Mouse (Mus musculus): ENCODE measurements around the gene Zfp37. TPM values are rescaled to one million over a fixed set of nuclear protein-coding genes. Genes with fewer than 3 reads are reported as not detected.
"Not testable (repeated sequence)": the region's sequence is repeated elsewhere in the genome, so short reads cannot be mapped to it uniquely, and the experiment has no call there.

Gene Zfp37
- polyA plus RNA-seq, 1 experiment: 0.47 TPM

- H3ac ChIP-seq (ENCODE audit: control insufficient read depth, insufficient read length, low read depth): no peak overlapping the region
- TF ChIP-seq CTCF (IDR thresholded peaks at IDR 0.05; ENCODE audit: control insufficient read depth, insufficient read depth, insufficient read length): no peak
- TF ChIP-seq USF1 (IDR thresholded peaks at IDR 0.05; ENCODE audit: low read depth): no peak
- no peak for TF ChIP-seq MAX (IDR thresholded peaks at IDR 0.05)
- TF ChIP-seq FOSL1 (IDR thresholded peaks at IDR 0.05; ENCODE audit: insufficient read depth, low read length, poor library complexity, severe bottlenecking): no peak
- TF ChIP-seq CEBPB (IDR thresholded peaks at IDR 0.05; ENCODE audit: low read depth): no peak
- no peak for TF ChIP-seq MYOD1 (IDR thresholded peaks at IDR 0.05; ENCODE audit: control insufficient read depth, insufficient read length, low read depth)
- TF ChIP-seq MYOG (IDR thresholded peaks at IDR 0.05; ENCODE audit: control insufficient read depth, extremely low read depth, insufficient read length): no peak
- no peaks in the 10 kb centered on the region for H3K79me2 ChIP-seq (ENCODE audit: control insufficient read depth, insufficient read depth)
- no peaks in the 10 kb centered on the region for H3K79me3 ChIP-seq (ENCODE audit: low read depth)
- no peak overlapping the region for H3K4me3 ChIP-seq (ENCODE audit: insufficient read depth, poor library complexity, severe bottlenecking)
- no peaks in the 10 kb centered on the region for H3K36me3 ChIP-seq (ENCODE audit: control insufficient read depth, insufficient read depth)
- no peaks in the 10 kb centered on the region for H3K27me3 ChIP-seq (ENCODE audit: control insufficient read depth, insufficient read depth, insufficient read length)
Observed at GRCm38 (mm10) chr4:62174471-62174870, 56.4 kb downstream of the Zfp37 start.

GRCm38 (mm10) chr4:62167636-62168035 is 63.2 kb downstream of the Zfp37 start:
- H3K27me3 ChIP-seq (ENCODE audit: control insufficient read depth, insufficient read depth, insufficient read length); H3ac ChIP-seq (ENCODE audit: control insufficient read depth, insufficient read length, low read depth); H3K79me3 ChIP-seq (ENCODE audit: low read depth); H3K79me2 ChIP-seq (ENCODE audit: control insufficient read depth, insufficient read depth); H3K36me3 ChIP-seq (ENCODE audit: control insufficient read depth, insufficient read depth); H3K4me3 ChIP-seq (ENCODE audit: insufficient read depth, poor library complexity, severe bottlenecking): not testable (repeated sequence)

DNA sequence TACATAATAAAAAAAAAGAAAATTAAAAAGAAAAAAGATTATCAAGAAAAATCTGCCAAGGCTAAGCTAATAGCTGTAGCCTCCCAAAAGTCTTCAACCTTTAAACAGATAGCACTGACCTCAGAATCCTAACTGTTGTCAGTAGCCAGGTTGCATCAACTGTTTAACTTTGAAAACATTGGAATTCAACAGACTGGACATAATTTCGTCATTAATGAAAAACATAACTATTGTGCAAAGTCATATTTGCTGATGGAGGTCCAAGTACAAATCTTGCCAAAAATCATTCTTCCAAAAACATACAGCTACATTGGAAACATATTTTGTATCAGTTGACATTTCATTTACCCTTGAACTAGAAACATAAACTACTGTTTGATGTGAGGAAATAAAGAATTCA is 72.4 kb downstream of the Zfp37 start:
- H3K4me3 ChIP-seq (ENCODE audit: insufficient read depth, poor library complexity, severe bottlenecking): no peak overlapping the region
- H3ac ChIP-seq (ENCODE audit: control insufficient read depth, insufficient read length, low read depth): no peak overlapping the region
- H3K79me2 ChIP-seq (ENCODE audit: control insufficient read depth, insufficient read depth): no peaks in the 10 kb centered on the region
- H3K36me3 ChIP-seq (ENCODE audit: control insufficient read depth, insufficient read depth): no peaks in the 10 kb centered on the region
- no peak for TF ChIP-seq FOSL1 (IDR thresholded peaks at IDR 0.05; ENCODE audit: insufficient read depth, low read length, poor library complexity, severe bottlenecking)
- TF ChIP-seq MYOG (IDR thresholded peaks at IDR 0.05; ENCODE audit: control insufficient read depth, extremely low read depth, insufficient read length): no peak
- no peak for TF ChIP-seq USF1 (IDR thresholded peaks at IDR 0.05; ENCODE audit: low read depth)
- no peak for TF ChIP-seq MAX (IDR thresholded peaks at IDR 0.05)
- no peak for TF ChIP-seq MYOD1 (IDR thresholded peaks at IDR 0.05; ENCODE audit: control insufficient read depth, insufficient read length, low read depth)
- TF ChIP-seq CTCF (IDR thresholded peaks at IDR 0.05; ENCODE audit: control insufficient read depth, insufficient read depth, insufficient read length): no peak
- TF ChIP-seq CEBPB (IDR thresholded peaks at IDR 0.05; ENCODE audit: low read depth): no peak
- H3K79me3 ChIP-seq (ENCODE audit: low read depth): no peaks in the 10 kb centered on the region
- no peaks in the 10 kb centered on the region for H3K27me3 ChIP-seq (ENCODE audit: control insufficient read depth, insufficient read depth, insufficient read length)

DNA sequence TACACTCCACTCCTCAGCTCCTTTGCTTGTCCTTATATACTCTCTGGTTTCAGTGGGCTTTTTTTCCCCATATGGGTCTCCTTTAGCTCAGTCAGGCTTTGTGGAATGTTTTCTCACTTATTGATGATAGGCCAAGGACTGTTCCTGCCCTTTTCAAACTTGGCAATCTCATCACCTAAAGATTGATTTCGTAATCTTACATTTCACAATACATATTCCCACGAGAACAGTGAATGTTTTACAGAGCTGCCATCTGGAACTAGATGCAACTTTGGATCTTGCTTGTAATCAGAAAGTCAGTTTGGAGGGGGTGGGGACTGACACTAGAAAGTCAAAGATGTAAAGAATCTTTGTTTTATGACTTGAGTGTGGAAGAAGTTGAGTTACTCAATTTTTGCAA is 80.0 kb downstream of the Zfp37 start, which contains the start of gene Mup21:
Gene Mup21 (minus strand): TSS at position 53 of the 400 bp plus-strand sequence.
- Histone ChIP-seq H3K4me3 (ENCODE audit: insufficient read depth, poor library complexity, severe bottlenecking) (no peak within 1 kb of the TSS), H3ac (ENCODE audit: control insufficient read depth, insufficient read length, low read depth) (no peak within 1 kb of the TSS), H3K36me3 (ENCODE audit: control insufficient read depth, insufficient read depth) (no peaks in the 10 kb centered on the region), H3K79me3 (ENCODE audit: low read depth) (no peaks in the 10 kb centered on the region), H3K79me2 (ENCODE audit: control insufficient read depth, insufficient read depth) (no peaks in the 10 kb centered on the region), H3K27me3 (ENCODE audit: control insufficient read depth, insufficient read depth, insufficient read length) (no peaks in the 10 kb centered on the region)
- TF ChIP-seq MAX (IDR thresholded peaks at IDR 0.05) (no peak), FOSL1 (IDR thresholded peaks at IDR 0.05; ENCODE audit: insufficient read depth, low read length, poor library complexity, severe bottlenecking) (no peak), CEBPB (IDR thresholded peaks at IDR 0.05; ENCODE audit: low read depth) (no peak), USF1 (IDR thresholded peaks at IDR 0.05; ENCODE audit: low read depth) (no peak), CTCF (IDR thresholded peaks at IDR 0.05; ENCODE audit: control insufficient read depth, insufficient read depth, insufficient read length) (no peak), MYOG (IDR thresholded peaks at IDR 0.05; ENCODE audit: control insufficient read depth, extremely low read depth, insufficient read length) (no peak), MYOD1 (IDR thresholded peaks at IDR 0.05; ENCODE audit: control insufficient read depth, insufficient read length, low read depth) (no peak)

Other genes with a start within 250 kb of the Zfp37 start
- not detected for gene Mup20, start 176.9 kb downstream of the Zfp37 start, polyA plus RNA-seq (2012; fragmentation: generic; extraction: Trizol)
- gene Mup3, start 143.7 kb downstream of the Zfp37 start, polyA plus RNA-seq (2012; fragmentation: generic; extraction: Trizol): not detected
- not detected for gene Mup21, start 80.2 kb downstream of the Zfp37 start, polyA plus RNA-seq (2012; fragmentation: generic; extraction: Trizol)
- 3.1 TPM for gene Slc31a2, start 31.5 kb upstream of the Zfp37 start, polyA plus RNA-seq (2012; fragmentation: generic; extraction: Trizol)
- 13.2 TPM for gene Fkbp15, start 129.5 kb upstream of the Zfp37 start, polyA plus RNA-seq (2012; fragmentation: generic; extraction: Trizol)
- gene Slc31a1, start 129.7 kb upstream of the Zfp37 start, polyA plus RNA-seq (2012; fragmentation: generic; extraction: Trizol): 17.0 TPM
- 70.2 TPM for gene Cdc26, start 177.6 kb upstream of the Zfp37 start, polyA plus RNA-seq (2012; fragmentation: generic; extraction: Trizol)
- gene Prpf4, start 177.8 kb upstream of the Zfp37 start, polyA plus RNA-seq (2012; fragmentation: generic; extraction: Trizol): 11.3 TPM
- gene Rnf183, start 204.2 kb upstream of the Zfp37 start, polyA plus RNA-seq (2012; fragmentation: generic; extraction: Trizol): 0.84 TPM
- 2.6 TPM for gene Wdr31, start 239.8 kb upstream of the Zfp37 start, polyA plus RNA-seq (2012; fragmentation: generic; extraction: Trizol)
- gene Bspry, start 249.0 kb upstream of the Zfp37 start, polyA plus RNA-seq (2012; fragmentation: generic; extraction: Trizol): 0.25 TPM